ENCODE assay signal across 11 mouse cellular contexts in genomic region chr4:118526408-118527334, GRCm38 (mm10). TPM values are rescaled to one million over a fixed set of nuclear protein-coding genes. Genes with fewer than 3 reads are reported as not detected.
A peak's percentile ranks its signal among the peaks of the same experiment; 100 is the strongest.
DNase-seq lines count a peak whose midpoint lies in the region; ATAC-seq lines count a peak whose summit lies in the region.
"Had no signal": no experiment of that assay in that cellular context is flagged by ENCODE, and none has a peak within 500 bp of the region (broad histone marks: within the 10 kb centered on the region; RNA-seq: fewer than 3 reads in every experiment).

TSS of gene 2610528J11Rik (plus strand) at chr4:118526999.

- no peak for ATAC-seq in erythroblast, adult 5-6 weeks (replicated peaks; ENCODE audit: low FRiP score, poor library complexity, severe bottlenecking)
- peak; percentile 83 for ATAC-seq in intestine, embryonic 14.5 days (replicated peaks; ENCODE audit: low FRiP score, low TSS enrichment, low read depth)
- no peak for ATAC-seq in limb, embryonic 15.5 days (ENCODE audit: insufficient number of reproducible peaks, low FRiP score, low TSS enrichment, low read depth)
- ATAC-seq in neural tube, embryonic 15.5 days (ENCODE audit: low FRiP score): no peak

- no peaks in the 10 kb centered on the region for H3K4me1 ChIP-seq in erythroblast, embryonic 14.5 days (ENCODE audit: control insufficient read depth)
- 0 out of 2 replicates have a peak, but pooled peaks cover 2% of the 10 kb centered on the region for H3K4me1 ChIP-seq in intestine, embryonic 14.5 days (replicated peaks; ENCODE audit: control insufficient read depth, insufficient read depth, low read length)
- H3K4me1 ChIP-seq in limb, embryonic 15.5 days: peaks cover 6% of the 10 kb centered on the region; the same call in 1 of the 2 replicates
- no peaks in the 10 kb centered on the region for H3K4me1 ChIP-seq in neural tube, embryonic 15.5 days

- peak; percentile 77 for DNase-seq in intestine, embryonic 14.5 days (ENCODE audit: low spot score)
- peak; percentile 79 to 86 for DNase-seq in lung, postnatal 4 days
- no peak for DNase-seq in left cerebral cortex, adult 11 months (ENCODE audit: low spot score)
- no peak for DNase-seq in gastrocnemius, postnatal 25 days
- DNase-seq: cerebellum, adult 9-11 months; gastrocnemius, postnatal 10 days had no signal

- H3K27ac ChIP-seq in intestine, embryonic 14.5 days (ENCODE audit: low read depth): peak within 1 kb of the TSS; percentile 69
- H3K27ac ChIP-seq in limb, embryonic 15.5 days: no peak within 1 kb of the TSS
- no peak within 1 kb of the TSS for H3K27ac ChIP-seq in neural tube, embryonic 15.5 days (replicated peaks)

- peak within 1 kb of the TSS; percentile 38 for H3K4me2 ChIP-seq in intestine, embryonic 14.5 days (ENCODE audit: low read length)
- H3K4me2 ChIP-seq in limb, embryonic 15.5 days: no peak within 1 kb of the TSS
- no peak within 1 kb of the TSS for H3K4me2 ChIP-seq in neural tube, embryonic 15.5 days

- peak within 1 kb of the TSS; percentile 30 for H3K4me3 ChIP-seq in erythroblast, embryonic 14.5 days (replicated peaks)
- H3K4me3 ChIP-seq in intestine, embryonic 14.5 days (ENCODE audit: low read depth, low read length): peak within 1 kb of the TSS; percentile 18
- peak within 1 kb of the TSS; percentile 19; the same call in 1 of the 2 replicates for H3K4me3 ChIP-seq in limb, embryonic 15.5 days
- H3K4me3 ChIP-seq in neural tube, embryonic 15.5 days (replicated peaks): no peak within 1 kb of the TSS

- no peaks in the 10 kb centered on the region for H3K36me3 ChIP-seq in erythroblast, embryonic 14.5 days (ENCODE audit: control insufficient read depth)
- no peaks in the 10 kb centered on the region for H3K36me3 ChIP-seq in intestine, embryonic 14.5 days (ENCODE audit: control insufficient read depth, insufficient read depth, low read length)
- no peaks in the 10 kb centered on the region for H3K36me3 ChIP-seq in limb, embryonic 15.5 days
- no peaks in the 10 kb centered on the region for H3K36me3 ChIP-seq in neural tube, embryonic 15.5 days

- 30% methylated on average over 17 of the region's 17 CpGs for WGBS in intestine, embryonic 14.5 days
- WGBS in limb, embryonic 15.5 days: 41% methylated on average over 17 of the region's 17 CpGs
- WGBS in neural tube, embryonic 15.5 days: 47% methylated on average over 17 of the region's 17 CpGs

- H3K9ac ChIP-seq in intestine, embryonic 14.5 days (ENCODE audit: low read length): no peak within 1 kb of the TSS
- no peak within 1 kb of the TSS; the same call in 1 of the 2 replicates for H3K9ac ChIP-seq in limb, embryonic 15.5 days
- no peak within 1 kb of the TSS for H3K9ac ChIP-seq in neural tube, embryonic 15.5 days (replicated peaks)

- H3K9me3 ChIP-seq in erythroblast, embryonic 14.5 days (ENCODE audit: control insufficient read depth, low read length): no peaks in the 10 kb centered on the region
- no peaks in the 10 kb centered on the region for H3K9me3 ChIP-seq in intestine, embryonic 14.5 days (ENCODE audit: control insufficient read depth, low read length)
- no peaks in the 10 kb centered on the region for H3K9me3 ChIP-seq in limb, embryonic 15.5 days
- H3K9me3 ChIP-seq in neural tube, embryonic 15.5 days (replicated peaks): no peaks in the 10 kb centered on the region

- no peaks in the 10 kb centered on the region for H3K27me3 ChIP-seq in erythroblast, embryonic 14.5 days (ENCODE audit: control insufficient read depth)
- no peaks in the 10 kb centered on the region for H3K27me3 ChIP-seq in intestine, embryonic 14.5 days (replicated peaks; ENCODE audit: control insufficient read depth, insufficient read depth, low read length)
- no peaks in the 10 kb centered on the region for H3K27me3 ChIP-seq in limb, embryonic 15.5 days
- H3K27me3 ChIP-seq in neural tube, embryonic 15.5 days (replicated peaks): no peaks in the 10 kb centered on the region

RNA-seq across cellular contexts. Expression of gene 2610528J11Rik, which starts in this region (rescaled TPM):
- polyA plus RNA-seq in erythroblast, embryonic 14.5 days (2012): 0.05 TPM in 1 of 2 replicates, not detected in the other
- total RNA-seq in erythroblast, adult 5-6 weeks (2015; ENCODE audit: low replicate concordance): not detected in 2 replicates
- not detected in 2 replicates for total RNA-seq in erythroblast, adult 5-6 weeks (2017; ENCODE audit: low replicate concordance)
- polyA plus RNA-seq in intestine, embryonic 14.5 days (2014; fragmentation: Nextera tagmentation; extraction: Ambion mirVana): 35.7 and 46.4 TPM in 2 replicates
- 13.5 and 14.2 TPM in 2 replicates for polyA plus RNA-seq in limb, embryonic 15.5 days (2015; fragmentation: Nextera tagmentation; extraction: Ambion mirVana)
- polyA plus RNA-seq in neural tube, embryonic 15.5 days (2015; fragmentation: Nextera tagmentation; extraction: Ambion mirVana): 3.7 TPM in 1 of 2 replicates, not detected in the other
- not detected for total RNA-seq in gastrocnemius, postnatal 25 days (2021)
- total RNA-seq: gastrocnemius, postnatal 10 days; layer of hippocampus, adult 8-10 months had no signal

Comparison
In these comparisons a context has a peak if more than half of its experiments do, and no peak if none do; other contexts are left out.
1. DNase-seq: peak in intestine, embryonic 14.5 days (single experiment) and lung, postnatal 4 days (2 of 2); none in left cerebral cortex, adult 11 months (single experiment) and gastrocnemius, postnatal 25 days (single experiment).